Mouse (Mus musculus): Measurements from ENCODE around the gene Ppan. TPM values are rescaled to one million over a fixed set of nuclear protein-coding genes. Genes with fewer than 3 reads are reported as not detected.

The Ppan gene
- polyA plus RNA-seq, 1 experiment from 2014 or later: 56.3 TPM

DNA sequence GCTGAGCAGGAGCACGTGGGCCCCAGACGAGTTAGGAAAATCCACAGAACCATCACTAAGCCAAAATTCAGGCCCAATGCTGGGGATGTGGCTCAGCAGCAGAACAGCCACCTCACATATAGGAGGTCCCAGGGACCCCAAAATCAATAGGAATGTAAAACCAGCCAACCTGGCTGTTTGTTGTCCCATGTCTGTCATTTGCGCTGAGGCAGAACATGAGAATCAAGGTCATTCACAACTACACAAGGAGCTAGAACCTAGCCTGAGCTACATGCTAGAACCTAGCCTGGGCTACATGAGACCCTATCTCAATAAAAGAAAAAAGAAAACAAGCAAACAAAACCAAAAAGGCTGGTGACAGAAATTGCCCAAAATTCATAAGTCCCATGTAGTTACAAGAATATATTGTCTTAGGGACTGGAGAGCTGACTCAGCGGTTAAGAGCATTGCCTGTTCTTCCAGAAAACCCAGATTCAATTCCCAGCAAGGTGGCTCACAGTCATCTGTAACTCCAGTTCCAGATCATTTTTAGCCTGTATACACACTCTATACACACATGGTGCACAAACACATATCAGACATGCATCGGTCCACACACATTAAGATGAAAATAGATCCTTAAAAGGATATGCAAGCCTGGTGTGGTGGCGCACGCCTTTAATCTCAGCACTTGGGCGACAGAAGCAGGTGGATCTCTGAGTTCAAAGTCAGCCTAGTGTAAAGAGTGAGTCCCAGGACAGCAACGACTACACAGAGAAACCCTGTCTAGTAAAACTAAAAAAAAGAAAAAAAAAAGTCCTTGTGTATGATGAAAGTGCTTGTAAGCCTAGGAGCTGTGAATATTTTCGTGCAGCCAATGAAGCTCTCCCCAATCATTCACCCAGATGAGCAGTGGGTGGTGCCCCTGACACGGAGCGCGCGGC lies 10.6 kb upstream of the Ppan start:
- DNase-seq (ENCODE audit: low spot score) (no peak), ATAC-seq (replicated peaks; ENCODE audit: low FRiP score, low read depth) (no peak)
- Histone ChIP-seq H3K27ac (no peak overlapping the region; the same call in 1 of the 2 replicates), H3K9ac (ENCODE audit: low read depth, low read length) (peak overlapping the region; percentile 40; the same call in 1 of the 2 replicates), H3K27me3 (ENCODE audit: insufficient read depth, low read length) (no peaks in the 10 kb centered on the region), H3K4me1 (replicated peaks; ENCODE audit: insufficient read depth, low read length) (no peaks in the 10 kb centered on the region), H3K9me3 (replicated peaks; ENCODE audit: low read length) (no peaks in the 10 kb centered on the region), H3K4me2 (ENCODE audit: low read length) (peak overlapping the region; percentile 57), H3K36me3 (ENCODE audit: insufficient read depth, low read length) (peaks cover 10% of the 10 kb centered on the region; the same call in 1 of the 2 replicates), H3K4me3 (replicated peaks; ENCODE audit: low read depth, low read length) (peak overlapping the region; percentile 23)
- TF ChIP-seq CTCF (IDR thresholded peaks at IDR 0.05; ENCODE audit: low read depth): no peak
- 34% methylated on average over 14 of the region's 14 CpGs for WGBS

DNA sequence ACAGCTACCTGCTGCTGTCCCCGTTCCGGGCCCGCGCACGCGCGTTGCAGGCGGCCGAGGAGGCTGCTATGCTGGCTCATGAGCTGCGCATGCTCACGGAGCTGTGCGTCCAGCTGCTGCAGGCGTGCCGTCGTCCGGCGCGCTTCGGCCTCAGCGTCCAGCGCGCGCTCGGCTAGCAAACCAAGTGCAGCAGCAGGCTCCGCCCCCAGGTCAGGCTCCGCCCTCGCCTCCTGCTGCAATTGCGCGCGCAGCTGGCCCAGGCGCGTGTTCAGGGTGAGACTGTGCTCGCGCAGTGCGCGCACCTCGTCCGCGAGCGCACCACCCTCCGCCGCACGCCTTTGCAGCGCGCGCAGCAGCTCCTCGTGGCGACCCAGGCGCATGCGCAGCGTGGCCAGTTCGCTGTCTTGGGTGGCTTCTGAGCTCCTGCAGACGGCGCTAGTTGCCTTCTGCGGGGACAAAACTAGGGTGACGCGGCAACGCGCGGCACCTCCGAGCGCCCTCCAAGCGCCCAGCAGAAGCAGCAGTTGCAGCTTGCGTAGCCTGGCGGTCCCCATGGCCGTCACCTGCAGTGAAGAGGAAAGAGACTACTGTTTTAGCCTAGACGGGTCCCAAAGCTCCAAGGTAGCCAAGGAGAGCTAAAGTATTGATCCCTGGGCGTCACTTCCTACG lies 9.8 kb upstream of the Ppan start:
- ATAC-seq (replicated peaks; ENCODE audit: low FRiP score, low read depth): peak; percentile 97
- under 1% methylated on average over 69 of the region's 69 CpGs for WGBS

DNA sequence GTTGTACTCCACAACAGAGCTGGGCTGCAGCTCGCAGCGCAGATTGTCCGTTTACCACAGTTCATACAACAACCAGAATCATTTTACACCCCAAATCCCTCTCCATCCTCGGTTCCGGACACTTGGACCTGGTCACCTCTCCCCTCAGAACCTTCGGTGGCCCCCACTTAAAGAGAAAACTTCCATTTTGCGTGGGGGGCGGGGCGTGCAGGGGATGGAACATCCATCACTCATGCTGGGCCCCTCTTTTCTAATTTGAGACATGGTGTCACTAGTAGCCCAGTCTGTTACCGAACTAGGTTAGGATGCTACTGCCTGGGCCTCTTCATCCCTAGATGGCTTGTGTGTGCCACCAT lies 9.3 kb upstream of the Ppan start:
- no peak for ATAC-seq (replicated peaks; ENCODE audit: low FRiP score, low read depth)
- 18% methylated on average over 10 of the region's 10 CpGs for WGBS

More for the DNA sequence above, 9.8 kb upstream of the Ppan start:
- H3K27me3 ChIP-seq (ENCODE audit: insufficient read depth, low read length): no peaks in the 10 kb centered on the region
- no peaks in the 10 kb centered on the region for H3K4me1 ChIP-seq (replicated peaks; ENCODE audit: insufficient read depth, low read length)
- H3K36me3 ChIP-seq (ENCODE audit: insufficient read depth, low read length): peaks cover 4% of the 10 kb centered on the region; the same call in 1 of the 2 replicates
- no peaks in the 10 kb centered on the region for H3K9me3 ChIP-seq (replicated peaks; ENCODE audit: low read length)
- H3K9ac ChIP-seq (ENCODE audit: low read depth, low read length): peak overlapping the region; percentile 60
- DNase-seq (ENCODE audit: low spot score): peak; percentile 99
- H3K4me3 ChIP-seq (replicated peaks; ENCODE audit: low read depth, low read length): peak overlapping the region; percentile 27
- H3K4me2 ChIP-seq (ENCODE audit: low read length): peak overlapping the region; percentile 57
- H3K27ac ChIP-seq: peak overlapping the region; percentile 78
- peak; percentile 84 for TF ChIP-seq CTCF (IDR thresholded peaks at IDR 0.05; ENCODE audit: low read depth)

DNA sequence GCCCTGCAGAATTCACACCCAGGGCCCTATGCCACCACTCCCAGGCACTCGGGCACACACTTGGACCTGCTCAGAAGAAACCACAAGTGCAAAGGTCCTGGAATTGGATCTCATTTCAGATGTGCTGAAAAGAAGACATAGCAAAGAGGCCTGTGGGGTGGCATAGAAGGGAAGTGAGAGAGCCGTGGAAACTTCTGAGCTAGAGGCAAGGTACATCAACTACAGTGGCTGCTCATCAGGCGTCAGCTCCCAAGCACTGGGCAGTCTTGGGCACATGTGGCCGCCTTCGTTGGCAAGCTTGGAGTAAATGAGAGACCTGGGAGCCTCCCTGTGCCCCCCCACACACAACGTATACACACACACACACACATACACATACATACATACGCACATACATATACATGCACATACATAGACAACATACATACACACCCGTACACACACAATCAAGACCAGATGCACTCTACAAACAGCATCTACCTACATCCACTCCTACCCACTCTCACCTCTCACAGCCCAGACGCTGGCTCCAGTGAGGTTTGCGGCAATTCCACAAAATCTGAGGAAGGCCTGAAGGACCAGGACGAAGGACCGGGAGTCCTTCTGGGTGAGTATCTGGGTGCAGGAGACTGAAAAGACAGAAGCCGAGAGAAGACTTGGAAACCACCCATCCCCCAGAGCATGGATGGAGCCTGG lies 8.7 kb upstream of the Ppan start, which contains the start of gene Angptl6:
Angptl6 (minus strand) TSS at position 631 of the 696 bp plus-strand sequence.
- no peak for DNase-seq (ENCODE audit: low spot score)
- no peak for TF ChIP-seq CTCF (IDR thresholded peaks at IDR 0.05; ENCODE audit: low read depth)
- Histone ChIP-seq H3K36me3 (ENCODE audit: insufficient read depth, low read length) (no peaks in the 10 kb centered on the region), H3K9me3 (replicated peaks; ENCODE audit: low read length) (no peaks in the 10 kb centered on the region), H3K9ac (ENCODE audit: low read depth, low read length) (peak within 1 kb of the TSS; percentile 60), H3K4me3 (replicated peaks; ENCODE audit: low read depth, low read length) (peak within 1 kb of the TSS; percentile 27), H3K4me1 (replicated peaks; ENCODE audit: insufficient read depth, low read length) (no peaks in the 10 kb centered on the region), H3K4me2 (ENCODE audit: low read length) (peak within 1 kb of the TSS; percentile 57), H3K27me3 (ENCODE audit: insufficient read depth, low read length) (no peaks in the 10 kb centered on the region), H3K27ac (peak within 1 kb of the TSS; percentile 78)
- WGBS: 88% methylated on average over 13 of the region's 13 CpGs
- no peak for ATAC-seq (replicated peaks; ENCODE audit: low FRiP score, low read depth)

More for the DNA sequence above, 9.3 kb upstream of the Ppan start:
- DNase-seq (ENCODE audit: low spot score): no peak
- Histone ChIP-seq H3K4me1 (replicated peaks; ENCODE audit: insufficient read depth, low read length) (no peaks in the 10 kb centered on the region), H3K27ac (peak overlapping the region; percentile 78), H3K4me2 (ENCODE audit: low read length) (peak overlapping the region; percentile 57), H3K36me3 (ENCODE audit: insufficient read depth, low read length) (no peaks in the 10 kb centered on the region), H3K9ac (ENCODE audit: low read depth, low read length) (peak overlapping the region; percentile 60), H3K4me3 (replicated peaks; ENCODE audit: low read depth, low read length) (peak overlapping the region; percentile 27), H3K9me3 (replicated peaks; ENCODE audit: low read length) (no peaks in the 10 kb centered on the region), H3K27me3 (ENCODE audit: insufficient read depth, low read length) (no peaks in the 10 kb centered on the region)
- no peak for TF ChIP-seq CTCF (IDR thresholded peaks at IDR 0.05; ENCODE audit: low read depth)

DNA sequence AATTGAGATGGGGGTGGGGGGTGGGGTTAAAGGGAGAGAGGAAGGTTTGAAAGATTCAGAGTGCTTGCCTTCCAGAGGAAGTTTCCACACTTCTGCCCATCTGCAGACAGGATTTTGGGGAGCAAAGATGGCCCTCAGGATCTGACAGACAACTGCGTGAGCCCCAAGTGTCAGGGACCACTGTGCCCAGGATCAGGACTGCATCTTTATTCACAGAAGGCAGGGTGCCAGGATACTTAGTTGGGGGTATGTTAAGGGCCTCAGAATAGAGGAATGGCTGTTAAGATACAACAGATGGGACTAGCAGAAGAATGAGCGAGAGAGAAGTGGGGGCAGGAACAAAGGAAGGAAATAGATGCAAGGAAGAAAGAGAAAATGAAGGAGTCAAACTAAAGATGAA lies 1.4 kb upstream of the Ppan start:
- no peak for TF ChIP-seq CTCF (IDR thresholded peaks at IDR 0.05; ENCODE audit: low read depth)
- WGBS: 92% methylated on average over 2 of the region's 2 CpGs
- Histone ChIP-seq H3K27me3 (ENCODE audit: insufficient read depth, low read length) (no peaks in the 10 kb centered on the region), H3K4me2 (ENCODE audit: low read length) (no peak overlapping the region), H3K4me3 (replicated peaks; ENCODE audit: low read depth, low read length) (no peak overlapping the region), H3K4me1 (replicated peaks; ENCODE audit: insufficient read depth, low read length) (no peaks in the 10 kb centered on the region), H3K36me3 (ENCODE audit: insufficient read depth, low read length) (peaks cover 21% of the 10 kb centered on the region), H3K9ac (ENCODE audit: low read depth, low read length) (no peak overlapping the region), H3K27ac (no peak overlapping the region), H3K9me3 (replicated peaks; ENCODE audit: low read length) (no peaks in the 10 kb centered on the region)
- DNase-seq (ENCODE audit: low spot score) (no peak), ATAC-seq (replicated peaks; ENCODE audit: low FRiP score, low read depth) (no peak)

DNA sequence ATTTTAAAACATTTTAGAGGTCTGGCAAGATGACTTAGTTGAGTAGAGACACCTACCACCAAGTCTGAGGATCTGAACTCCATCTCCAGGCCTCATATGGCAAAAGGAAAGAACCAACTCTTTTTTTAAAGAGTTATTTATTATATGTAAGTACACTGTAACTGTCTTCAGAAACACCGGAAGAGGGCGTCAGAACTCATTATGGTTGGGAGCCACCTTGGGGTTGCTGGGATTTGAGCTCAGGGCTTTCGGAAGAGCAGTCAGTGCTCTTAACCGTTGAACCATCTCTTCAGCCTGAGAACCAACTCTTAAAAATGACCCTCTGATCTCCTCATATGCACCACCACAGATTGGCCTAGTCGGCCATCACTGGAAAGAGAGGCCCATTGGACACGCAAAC lies 784 bp upstream of the Ppan start:
- H3K36me3 ChIP-seq (ENCODE audit: insufficient read depth, low read length): peaks cover 26% of the 10 kb centered on the region
- no peak overlapping the region for H3K4me2 ChIP-seq (ENCODE audit: low read length)
- H3K4me1 ChIP-seq (replicated peaks; ENCODE audit: insufficient read depth, low read length): no peaks in the 10 kb centered on the region
- no peak overlapping the region for H3K9ac ChIP-seq (ENCODE audit: low read depth, low read length)
- H3K27me3 ChIP-seq (ENCODE audit: insufficient read depth, low read length): no peaks in the 10 kb centered on the region
- DNase-seq (ENCODE audit: low spot score): no peak
- TF ChIP-seq CTCF (IDR thresholded peaks at IDR 0.05; ENCODE audit: low read depth): no peak
- WGBS: 90% methylated on average over 6 of the region's 6 CpGs
- ATAC-seq (replicated peaks; ENCODE audit: low FRiP score, low read depth): no peak
- no peaks in the 10 kb centered on the region for H3K9me3 ChIP-seq (replicated peaks; ENCODE audit: low read length)
- no peak overlapping the region for H3K4me3 ChIP-seq (replicated peaks; ENCODE audit: low read depth, low read length)
- no peak overlapping the region for H3K27ac ChIP-seq

All from kidney, postnatal 0 days (tissue).